Mouse (Mus musculus) heart, embryonic 12.5 days (tissue): ENCODE measurements around the gene Tmem108. TPM values are rescaled to one million over a fixed set of nuclear protein-coding genes. Genes with fewer than 3 reads are reported as not detected.

Experiments used
- ATAC-seq: fragments of 200-750 bp; cut with Nextera tagmentation; 2 replicates; pipeline ENCODE4 v1.8.0; 2017; ENCODE audit warnings: moderate TSS enrichment, moderate library complexity; ENCODE audit not compliant: insufficient number of reproducible peaks, low FRiP score
- H3K27ac ChIP-seq: fragments of 300-500 bp; sonication (generic); 2 replicates; pipeline ENCODE4 v1.5.1; 2016; ENCODE audit warnings: mild to moderate bottlenecking, moderate library complexity; ENCODE audit not compliant: poor library complexity, severe bottlenecking
- H3K27me3 ChIP-seq: fragments of 300-500 bp; sonication (generic); replicated peaks from 2 replicates; pipeline ENCODE4 v1.6.1; 2016; ENCODE audit warnings: mild to moderate bottlenecking, moderate library complexity
- H3K36me3 ChIP-seq: fragments of 300-500 bp; sonication (generic); 2 replicates; pipeline ENCODE4 v1.6.1; 2016; ENCODE audit warnings: mild to moderate bottlenecking, moderate library complexity
- H3K4me1 ChIP-seq: fragments of 300-500 bp; sonication (generic); replicated peaks from 2 replicates; pipeline ENCODE4 v1.6.1; 2016; ENCODE audit warnings: mild to moderate bottlenecking
- H3K4me2 ChIP-seq: fragments of 300-500 bp; sonication (generic); 2 replicates; pipeline ENCODE4 v1.6.1; 2016; ENCODE audit warnings: mild to moderate bottlenecking, moderate library complexity
- H3K4me3 ChIP-seq: fragments of 300-500 bp; sonication (generic); 2 replicates; pipeline ENCODE4 v1.5.1; 2016; ENCODE audit warnings: mild to moderate bottlenecking
- H3K9ac ChIP-seq: fragments of 300-500 bp; sonication (generic); 2 replicates; pipeline ENCODE4 v1.6.1; 2016; ENCODE audit warnings: mild to moderate bottlenecking, moderate library complexity
- H3K9me3 ChIP-seq: fragments of 300-500 bp; sonication (generic); replicated peaks from 2 replicates; pipeline ENCODE4 v1.6.1; 2016; ENCODE audit warnings: mild to moderate bottlenecking, moderate library complexity
- WGBS: fragments of 180-500 bp; shearing (Covaris S2); methylation state at CpG from one replicate; pipeline ENCODE4 v1.1.7; 2016; 5-methylcytosine and 5-hydroxymethylcytosine counted together
- polyA plus RNA-seq: library from polyadenylated mRNA; unstranded; fragments of >200 nt; fragmentation: Nextera tagmentation; extraction: Ambion mirVana; gene quantifications from 2 replicates; pipeline ENCODE4 v1.2.1, GENCODE M21; 2016

Gene Tmem108
- 97.5 and 105 TPM in 2 replicates for polyA plus RNA-seq

- Histone ChIP-seq H3K4me1 (peaks cover 34% of the 10 kb centered on the region), H3K27ac (peak within 1 kb of the TSS; percentile 61), H3K4me3 (peak within 1 kb of the TSS; percentile 90), H3K4me2 (peak within 1 kb of the TSS; percentile 82), H3K36me3 (no peaks in the 10 kb centered on the region), H3K27me3 (no peaks in the 10 kb centered on the region), H3K9me3 (no peaks in the 10 kb centered on the region), H3K9ac (peak within 1 kb of the TSS; percentile 96)
- WGBS = under 1% methylated on average over 45 of the region's 51 CpGs
- ATAC-seq = peak; percentile 95
These were observed at the start of gene Tmem108 for GRCm38 (mm10) chr9:103761647-103762084. TSS of gene Tmem108 (minus strand) at chr9:103761837.

GRCm38 (mm10) chr9:103789029-103789428, 27.4 kb upstream of the Tmem108 start:
- H3K4me1 ChIP-seq = no peaks in the 10 kb centered on the region
- H3K27ac ChIP-seq = no peak overlapping the region
- no peak overlapping the region for H3K4me2 ChIP-seq
- no peak for ATAC-seq
- no peaks in the 10 kb centered on the region for H3K9me3 ChIP-seq
- 80% methylated on average over 1 of the region's 1 CpGs for WGBS
- H3K9ac ChIP-seq = no peak overlapping the region
- no peak overlapping the region for H3K4me3 ChIP-seq
- no peaks in the 10 kb centered on the region for H3K36me3 ChIP-seq
- no peaks in the 10 kb centered on the region for H3K27me3 ChIP-seq

GRCm38 (mm10) chr9:103784156-103784555, 22.5 kb upstream of the Tmem108 start:
- Histone ChIP-seq H3K4me2 (no peak overlapping the region), H3K36me3 (no peaks in the 10 kb centered on the region), H3K9me3 (no peaks in the 10 kb centered on the region), H3K27ac (no peak overlapping the region), H3K4me1 (no peaks in the 10 kb centered on the region), H3K27me3 (no peaks in the 10 kb centered on the region), H3K4me3 (no peak overlapping the region), H3K9ac (no peak overlapping the region)
- 87% methylated on average over 4 of the region's 4 CpGs for WGBS
- no peak for ATAC-seq

- no peaks in the 10 kb centered on the region for H3K9me3 ChIP-seq
- no peak for ATAC-seq
- no peak overlapping the region for H3K4me3 ChIP-seq
- H3K9ac ChIP-seq = no peak overlapping the region
- H3K4me1 ChIP-seq = no peaks in the 10 kb centered on the region
- no peaks in the 10 kb centered on the region for H3K27me3 ChIP-seq
- no peak overlapping the region for H3K27ac ChIP-seq
- H3K4me2 ChIP-seq = no peak overlapping the region
- no peaks in the 10 kb centered on the region for H3K36me3 ChIP-seq
- WGBS = 77% methylated on average over 16 of the region's 16 CpGs
These were observed 21.6 kb upstream of the Tmem108 start for GRCm38 (mm10) chr9:103783276-103783675.

- ATAC-seq = no peak
- Histone ChIP-seq H3K9ac (no peak overlapping the region), H3K36me3 (no peaks in the 10 kb centered on the region), H3K4me2 (no peak overlapping the region), H3K27me3 (no peaks in the 10 kb centered on the region), H3K4me1 (no peaks in the 10 kb centered on the region), H3K4me3 (no peak overlapping the region), H3K9me3 (no peaks in the 10 kb centered on the region), H3K27ac (no peak overlapping the region)
- WGBS = 57% methylated on average over 7 of the region's 7 CpGs
These were observed 20.7 kb upstream of the Tmem108 start for GRCm38 (mm10) chr9:103782306-103782705.

- no peak for ATAC-seq
- Histone ChIP-seq H3K4me3 (no peak overlapping the region), H3K4me2 (no peak overlapping the region), H3K27ac (no peak overlapping the region), H3K27me3 (no peaks in the 10 kb centered on the region), H3K9ac (no peak overlapping the region), H3K9me3 (no peaks in the 10 kb centered on the region), H3K36me3 (no peaks in the 10 kb centered on the region), H3K4me1 (no peaks in the 10 kb centered on the region)
- WGBS = 76% methylated on average over 7 of the region's 7 CpGs
These were observed 19.8 kb upstream of the Tmem108 start for GRCm38 (mm10) chr9:103781407-103781806.

- no peak for ATAC-seq
- 80% methylated on average over 4 of the region's 4 CpGs for WGBS
- no peaks in the 10 kb centered on the region for H3K9me3 ChIP-seq
- no peak overlapping the region for H3K4me3 ChIP-seq
- H3K9ac ChIP-seq = no peak overlapping the region
- H3K36me3 ChIP-seq = no peaks in the 10 kb centered on the region
- H3K27me3 ChIP-seq = no peaks in the 10 kb centered on the region
- no peak overlapping the region for H3K27ac ChIP-seq
- H3K4me1 ChIP-seq = no peaks in the 10 kb centered on the region
- no peak overlapping the region for H3K4me2 ChIP-seq
These were observed 19.0 kb upstream of the Tmem108 start for GRCm38 (mm10) chr9:103780598-103780997.

- Histone ChIP-seq H3K4me2 (no peak overlapping the region), H3K4me3 (no peak overlapping the region), H3K9me3 (no peaks in the 10 kb centered on the region), H3K27ac (no peak overlapping the region), H3K36me3 (no peaks in the 10 kb centered on the region), H3K9ac (no peak overlapping the region), H3K4me1 (no peaks in the 10 kb centered on the region), H3K27me3 (no peaks in the 10 kb centered on the region)
- WGBS = 35% methylated on average over 1 of the region's 1 CpGs
- no peak for ATAC-seq
These were observed 16.5 kb upstream of the Tmem108 start for GRCm38 (mm10) chr9:103778185-103778584.

GRCm38 (mm10) chr9:103761151-103761571, 476 bp downstream of the Tmem108 start:
- peak; percentile 19; the same call in 1 of the 2 replicates for ATAC-seq
- peak overlapping the region; percentile 61 for H3K27ac ChIP-seq
- WGBS = 2% methylated on average over 30 of the region's 30 CpGs

GRCm38 (mm10) chr9:103760356-103760755, 1.3 kb downstream of the Tmem108 start:
- H3K9me3 ChIP-seq = no peaks in the 10 kb centered on the region
- 17% methylated on average over 8 of the region's 8 CpGs for WGBS
- H3K27ac ChIP-seq = peak overlapping the region; percentile 61
- no peaks in the 10 kb centered on the region for H3K27me3 ChIP-seq
- no peak for ATAC-seq
- peak overlapping the region; percentile 82 for H3K4me2 ChIP-seq
- 0 out of 2 replicates have a peak, but pooled peaks cover 4% of the 10 kb centered on the region for H3K36me3 ChIP-seq
- H3K4me3 ChIP-seq = peak overlapping the region; percentile 90
- peaks cover 37% of the 10 kb centered on the region for H3K4me1 ChIP-seq
- peak overlapping the region; percentile 96 for H3K9ac ChIP-seq

More at GRCm38 (mm10) chr9:103761151-103761571, 476 bp downstream of the Tmem108 start:
- Histone ChIP-seq H3K9me3 (no peaks in the 10 kb centered on the region), H3K9ac (peak overlapping the region; percentile 96), H3K4me1 (peaks cover 37% of the 10 kb centered on the region), H3K4me2 (peak overlapping the region; percentile 82), H3K4me3 (peak overlapping the region; percentile 90), H3K36me3 (0 out of 2 replicates have a peak, but pooled peaks cover 2% of the 10 kb centered on the region), H3K27me3 (no peaks in the 10 kb centered on the region)

- peak overlapping the region; percentile 82 for H3K4me2 ChIP-seq
- peak overlapping the region; percentile 64 for H3K9ac ChIP-seq
- WGBS = 9% methylated on average over 9 of the region's 9 CpGs
- H3K27me3 ChIP-seq = no peaks in the 10 kb centered on the region
- H3K27ac ChIP-seq = peak overlapping the region; percentile 75
- H3K4me3 ChIP-seq = peak overlapping the region; percentile 90
- H3K4me1 ChIP-seq = peaks cover 42% of the 10 kb centered on the region
- no peak for ATAC-seq
- 0 out of 2 replicates have a peak, but pooled peaks cover 4% of the 10 kb centered on the region for H3K36me3 ChIP-seq
- no peaks in the 10 kb centered on the region for H3K9me3 ChIP-seq
These were observed 1.8 kb downstream of the Tmem108 start for GRCm38 (mm10) chr9:103759829-103760228.
